Mouse (Mus musculus) layer of hippocampus, postnatal 14 days (tissue): Measurements from ENCODE around the gene Pcdh7. TPM values are rescaled to one million over a fixed set of nuclear protein-coding genes. Genes with fewer than 3 reads are reported as not detected.
A peak's percentile ranks its signal among the peaks of the same experiment; 100 is the strongest.
"Not testable (repeated sequence)": the region's sequence is repeated elsewhere in the genome, so short reads cannot be mapped to it uniquely, and the experiment has no call there.

ENCODE experiments used
- DNase-seq, 2 experiments: peaks; one replicate each; pipeline ENCODE4 v3.0.0; 2021 to 2022; ENCODE audit warnings: low spot score in 2 of 2, mixed read lengths in 1 of 2
- total RNA-seq, 2 experiments: library from RNA; stranded (reverse); gene quantifications; 2 replicates each; pipeline ENCODE4 v1.2.3; 2021

The Pcdh7 gene
- total RNA-seq, 2 experiments from 2014 or later: 71.9 to 76.5 TPM

GRCm38 (mm10) chr5:58083972-58084371 is 366.2 kb downstream of the Pcdh7 start:
- DNase-seq: no peak

DNA sequence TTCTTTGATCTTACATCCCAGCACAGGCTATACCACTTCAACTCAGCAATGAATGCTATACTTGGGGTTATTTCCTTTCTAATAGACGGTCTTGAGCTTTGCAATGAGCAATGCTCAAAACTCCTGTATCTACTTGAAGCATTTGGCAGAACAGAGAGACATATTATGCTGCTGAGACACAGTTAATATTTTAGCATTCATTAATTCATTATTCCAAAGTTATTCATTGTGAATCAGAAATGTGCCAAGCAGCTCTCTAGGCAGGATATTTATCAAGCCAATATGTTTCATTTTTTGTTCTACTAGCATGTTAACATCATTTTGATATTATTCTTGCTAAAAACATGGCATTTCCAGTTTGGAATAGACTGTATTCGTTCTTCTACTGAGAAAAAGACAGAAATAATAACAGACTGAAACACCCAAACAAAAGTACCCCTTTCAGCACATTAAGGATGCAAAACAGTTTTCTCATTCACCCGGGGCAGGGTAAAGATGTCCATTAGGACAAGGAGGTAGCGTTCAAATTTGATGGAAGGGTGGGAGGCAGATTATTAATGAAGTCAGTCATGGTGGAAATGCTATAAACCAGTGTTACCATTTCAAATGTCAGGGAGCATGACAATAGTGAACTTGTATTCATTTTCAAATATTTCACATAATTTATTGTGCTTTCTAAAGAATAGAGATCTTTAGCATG is 391.0 kb downstream of the Pcdh7 start:
- DNase-seq: peak in 1 of 2 experiments; percentile 54

GRCm38 (mm10) chr5:58116096-58116495 is 398.3 kb downstream of the Pcdh7 start:
- no peak for DNase-seq

DNA sequence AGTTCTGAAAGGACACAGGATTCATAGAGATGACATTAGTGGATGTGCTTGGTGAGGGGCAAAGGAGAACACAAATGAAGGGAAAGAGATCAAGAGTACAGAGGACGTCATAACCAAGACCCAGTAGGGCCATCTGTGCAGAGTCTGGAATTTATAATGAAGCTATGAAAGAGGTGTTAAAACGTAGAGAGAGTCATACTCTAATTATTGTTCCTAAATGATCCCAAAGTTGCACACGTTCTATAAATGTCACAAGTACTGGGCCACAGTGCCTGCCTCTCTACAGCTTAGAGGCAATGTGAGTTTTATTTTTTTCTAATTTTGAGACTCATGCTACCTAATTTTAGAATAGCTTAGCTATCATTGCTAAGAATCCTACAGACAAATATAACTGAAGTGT is 400.1 kb downstream of the Pcdh7 start:
- no peak for DNase-seq

GRCm38 (mm10) chr5:58118930-58119611 is 401.3 kb downstream of the Pcdh7 start:
- DNase-seq: no peak

DNA sequence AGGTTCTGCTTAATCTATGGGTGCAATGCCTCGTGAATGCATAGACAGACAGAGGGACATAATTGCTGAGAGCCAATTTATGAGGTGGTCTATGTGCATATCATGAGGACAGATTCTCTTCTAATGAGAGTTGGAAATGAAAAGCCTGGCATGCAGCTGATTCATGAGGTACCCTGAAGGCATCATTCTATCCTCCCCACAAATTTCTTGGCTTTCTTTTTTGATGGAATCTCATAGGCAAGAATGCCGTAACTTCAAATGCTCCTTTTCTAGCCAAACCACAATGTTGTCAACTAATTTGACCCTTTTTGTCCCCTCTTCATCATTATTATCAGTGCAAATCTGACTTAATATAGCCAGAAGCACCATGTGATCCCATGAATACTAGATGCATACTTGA is 426.1 kb downstream of the Pcdh7 start:
- DNase-seq: no peak

- no peak for DNase-seq
Measured at GRCm38 (mm10) chr5:58153966-58154365, 436.2 kb downstream of the Pcdh7 start.

GRCm38 (mm10) chr5:58172218-58172617 is 454.5 kb downstream of the Pcdh7 start:
- DNase-seq: no peak

DNA sequence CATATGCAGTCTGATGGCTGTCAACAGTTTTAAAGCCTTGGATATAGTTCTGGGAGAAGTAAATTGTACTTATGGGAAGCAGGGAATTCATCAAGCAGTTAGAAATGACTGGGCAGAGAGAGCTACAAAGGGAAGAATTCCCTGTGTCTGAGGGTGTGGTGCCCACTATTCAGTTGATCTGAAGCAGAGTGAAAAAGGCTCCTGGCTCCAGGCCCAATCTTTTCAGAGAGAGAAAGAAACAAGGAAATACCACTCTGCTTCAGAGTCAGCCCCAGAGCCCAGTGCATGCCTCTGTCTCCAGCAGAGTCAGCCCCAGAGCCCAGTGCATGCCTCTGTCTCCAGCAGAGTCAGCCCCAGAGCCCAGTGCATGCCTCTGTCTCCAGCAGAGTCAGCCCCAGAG is 456.6 kb downstream of the Pcdh7 start:
- not testable (repeated sequence) for DNase-seq

GRCm38 (mm10) chr5:58175532-58175931 is 457.8 kb downstream of the Pcdh7 start:
- DNase-seq: no peak
